Mouse (Mus musculus): ENCODE measurements around the gene Cabp7.

Cabp7 gene

DNA sequence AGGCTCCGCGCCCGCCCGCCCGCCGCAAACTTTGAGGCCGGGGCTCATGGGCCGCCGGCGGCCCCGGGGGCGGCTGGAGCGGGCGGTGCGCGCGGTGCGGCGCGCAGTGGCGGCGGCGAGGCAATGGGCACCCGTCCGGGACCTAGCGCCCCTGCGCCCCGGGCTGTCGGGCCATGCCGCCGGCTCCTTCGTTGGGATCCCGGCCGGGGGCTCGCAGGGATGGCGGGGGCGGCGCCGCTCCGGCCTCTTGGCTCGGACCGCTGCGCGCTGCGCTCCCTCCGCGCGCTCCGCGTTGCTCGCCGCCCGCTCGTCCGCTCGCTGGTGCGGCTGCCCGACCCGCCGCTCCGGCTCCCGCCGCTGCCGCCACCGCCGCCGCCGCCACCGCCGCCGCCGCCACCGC lies at the start of gene Cabp7:
Gene Cabp7, minus strand, starts transcription at position 46 of the 400 bp plus-strand sequence.
- no peak for DNase-seq

DNA sequence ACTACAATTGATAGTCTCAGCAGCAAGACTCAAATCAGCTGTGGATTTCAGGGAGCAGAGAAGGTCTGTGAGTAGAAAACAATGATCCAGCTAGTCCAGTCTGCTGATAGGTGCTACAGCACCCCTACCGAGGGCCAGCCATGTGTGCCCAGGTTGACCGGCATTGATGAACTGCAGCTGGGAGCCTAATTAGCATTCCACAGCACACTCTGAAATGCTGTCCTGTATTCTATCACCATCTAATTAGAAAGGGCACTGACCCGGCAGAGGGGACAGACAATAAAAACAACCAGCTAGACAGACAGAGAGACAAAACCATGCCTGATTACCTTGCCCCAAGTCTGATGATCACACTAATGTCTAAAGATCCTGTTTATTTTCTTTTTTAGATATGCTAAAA lies 46.4 kb upstream of the Cabp7 start:
- DNase-seq, result no peak

DNA sequence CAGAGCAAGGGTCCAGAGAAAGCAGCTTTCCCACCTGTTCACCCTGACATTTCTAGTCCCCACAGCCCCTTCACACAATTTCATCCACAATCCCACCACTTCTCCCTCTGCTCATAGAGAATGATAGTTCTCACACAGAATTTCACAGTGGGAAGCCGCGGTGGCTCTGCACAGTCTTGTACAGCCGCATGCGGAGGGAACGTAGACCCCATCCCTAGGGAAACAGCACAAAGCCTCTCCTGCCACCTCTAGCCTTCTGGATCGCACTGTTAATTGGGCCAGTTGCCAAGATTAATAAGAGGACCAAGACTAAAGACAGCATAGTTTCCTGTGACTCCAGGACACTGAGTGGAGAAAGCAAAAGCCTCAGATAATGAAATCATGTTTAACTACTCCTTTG lies 45.0 kb upstream of the Cabp7 start:
- no peak for DNase-seq

DNA sequence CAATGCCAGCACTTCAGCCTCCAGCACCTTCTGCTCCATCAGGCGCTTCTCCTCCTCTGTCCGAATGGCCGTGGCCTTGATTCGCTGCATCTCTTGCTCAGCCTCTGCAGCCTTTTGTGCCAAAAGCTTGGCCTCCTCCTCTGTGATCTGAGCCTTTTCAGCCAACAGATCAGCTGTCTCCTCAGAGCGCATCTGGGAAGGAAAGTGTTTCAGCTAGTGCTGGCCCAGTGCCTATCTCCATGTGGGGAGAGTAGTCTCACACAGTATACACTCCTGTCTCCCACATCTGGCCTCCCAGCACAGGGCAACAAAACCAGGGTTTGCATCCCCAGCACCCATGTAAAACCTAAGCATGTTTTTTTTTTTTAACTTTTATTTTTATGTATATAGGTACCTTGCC lies 43.1 kb upstream of the Cabp7 start:
- no peak for DNase-seq

DNA sequence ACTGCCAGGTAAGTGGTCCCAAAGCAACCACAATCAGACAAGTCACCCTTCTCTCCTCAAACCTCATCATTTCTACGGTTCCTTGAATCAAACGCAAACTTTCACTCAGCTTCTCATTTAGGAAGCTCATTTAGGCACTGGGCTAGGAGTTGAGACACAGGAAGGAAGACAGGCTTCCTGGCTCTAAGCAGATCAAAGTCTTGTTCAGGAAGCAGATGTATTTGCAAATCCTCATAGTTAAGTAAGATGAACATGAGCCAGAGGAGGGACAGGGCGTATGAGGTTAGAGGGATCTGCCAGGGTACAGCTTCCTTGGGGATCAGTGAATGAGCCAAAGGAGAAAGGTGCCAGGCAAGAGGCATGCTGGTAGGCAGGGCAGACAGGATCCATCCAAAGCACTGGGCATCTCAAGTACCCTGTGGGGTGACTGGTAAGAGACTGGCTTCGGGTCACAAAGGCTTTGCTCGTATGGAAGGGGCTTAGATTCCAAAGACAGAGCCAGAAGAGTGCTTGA lies 38.1 kb upstream of the Cabp7 start:
- DNase-seq, result peak; percentile 7

DNA sequence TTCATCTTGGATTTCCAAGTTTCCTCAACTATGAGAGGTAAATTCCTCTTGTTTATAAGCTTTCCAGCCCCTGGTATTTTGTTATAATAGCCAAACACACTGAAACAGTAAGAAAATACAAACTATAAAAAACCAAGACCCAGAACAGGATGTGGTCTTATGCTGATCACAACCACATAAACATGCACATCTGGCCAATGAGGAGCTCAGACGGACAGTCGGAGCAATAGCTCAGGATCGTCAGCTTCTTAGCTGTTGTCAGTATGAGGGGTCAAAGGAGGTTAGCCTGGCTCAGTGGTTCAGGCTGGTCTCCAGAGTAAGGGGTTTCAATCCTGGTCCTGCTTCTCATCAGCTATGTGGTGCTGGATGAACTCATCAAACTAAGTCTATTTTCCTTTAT lies 36.5 kb upstream of the Cabp7 start:
- DNase-seq, result no peak

DNA sequence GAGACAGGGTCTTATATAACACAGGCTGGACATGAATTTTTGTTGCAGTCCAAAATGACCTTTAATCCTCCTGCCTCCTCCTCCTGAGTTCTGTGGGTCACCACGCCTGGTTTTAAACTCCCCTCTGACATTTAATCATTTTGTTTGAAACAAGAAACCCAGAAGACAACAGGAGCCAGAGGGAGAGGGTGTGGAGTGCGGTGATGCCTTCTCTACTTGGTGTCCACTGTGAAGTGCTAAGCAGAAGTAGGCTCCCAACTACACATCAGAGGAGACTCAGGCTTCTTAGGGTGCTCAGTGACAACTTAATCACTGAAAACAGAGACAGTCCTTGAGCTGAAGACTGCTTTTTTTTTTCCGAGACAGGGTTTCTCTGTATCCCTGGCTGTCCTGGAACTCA lies 34.3 kb upstream of the Cabp7 start:
- DNase-seq, result no peak

DNA sequence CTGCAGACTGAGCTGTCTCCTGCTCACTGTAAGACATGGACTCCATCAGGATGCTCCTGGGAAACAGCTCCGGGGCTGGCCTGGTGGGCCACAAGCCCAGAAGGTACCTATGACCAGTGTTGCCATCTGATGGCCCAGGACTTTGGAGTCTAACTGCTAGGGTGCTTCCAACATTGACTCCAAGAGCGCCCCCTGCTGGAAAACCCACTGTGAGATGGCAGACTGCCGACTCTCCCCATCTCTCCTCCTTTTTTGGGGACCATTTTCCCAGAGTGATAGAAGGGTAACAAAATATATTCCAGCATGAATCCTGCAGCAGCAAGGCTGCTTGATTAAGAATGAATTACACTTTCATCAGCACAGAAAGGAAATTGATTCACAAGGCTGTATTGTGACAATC lies 26.3 kb upstream of the Cabp7 start:
- DNase-seq, result peak; percentile 79

DNA sequence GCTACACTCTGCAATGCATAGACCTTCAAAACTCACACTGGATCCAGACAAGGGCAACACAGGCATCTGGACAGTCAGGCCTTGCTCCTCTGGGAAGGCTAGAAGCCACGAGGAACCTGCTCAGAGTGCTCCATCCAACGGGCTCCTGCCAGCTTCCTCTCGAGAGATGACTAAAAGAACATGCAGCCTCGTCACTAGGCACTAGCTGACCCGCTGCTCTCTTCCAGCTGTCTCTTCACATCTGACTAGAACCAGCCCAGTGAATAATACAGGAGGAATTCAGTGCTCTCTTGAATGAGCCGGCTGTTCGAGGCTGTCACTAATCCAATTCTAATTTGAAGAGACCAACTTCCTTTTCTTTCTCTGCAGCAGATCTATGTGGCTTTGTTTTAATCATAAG lies 25.2 kb upstream of the Cabp7 start:
- no peak for DNase-seq

DNA sequence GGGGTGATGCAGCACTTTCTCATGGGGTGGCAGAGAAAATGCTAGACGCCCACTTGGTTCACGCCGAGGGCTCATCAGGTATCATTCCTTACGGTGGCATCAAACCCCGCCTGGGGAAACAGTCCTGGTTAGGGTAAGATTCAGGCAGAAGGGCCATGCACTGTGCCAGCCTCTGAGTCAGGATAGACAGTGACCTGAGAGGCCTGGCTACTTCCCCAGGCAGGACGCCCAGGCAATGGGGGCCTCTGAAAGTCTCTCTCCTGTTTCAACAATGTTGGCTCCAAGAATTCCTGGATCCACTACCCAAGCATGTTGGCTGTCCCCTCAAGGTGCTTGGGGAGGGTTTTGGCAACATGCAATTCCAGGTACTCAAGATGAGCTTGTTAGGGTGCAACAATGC lies 23.3 kb upstream of the Cabp7 start:
- DNase-seq, result no peak

DNA sequence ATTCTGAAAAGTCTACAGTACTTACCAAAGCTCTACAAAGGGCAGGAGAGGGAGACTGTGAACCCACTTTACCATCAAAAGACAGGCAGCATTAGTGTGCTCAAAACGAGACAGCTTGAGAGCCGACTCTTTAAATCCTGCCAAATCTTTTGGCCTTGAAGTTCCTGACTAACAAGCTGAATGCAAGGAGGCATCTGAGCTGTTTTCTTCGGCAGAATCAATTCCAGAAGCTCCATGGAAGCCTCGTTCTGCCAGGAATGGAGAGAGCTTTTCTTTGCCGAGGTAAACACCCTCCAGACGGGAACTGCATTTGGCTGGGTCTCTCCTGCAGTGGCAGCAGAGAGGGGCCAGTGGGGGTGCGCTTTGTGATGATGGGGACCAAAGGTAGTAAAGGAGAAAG lies 22.7 kb upstream of the Cabp7 start:
- no peak for DNase-seq

DNA sequence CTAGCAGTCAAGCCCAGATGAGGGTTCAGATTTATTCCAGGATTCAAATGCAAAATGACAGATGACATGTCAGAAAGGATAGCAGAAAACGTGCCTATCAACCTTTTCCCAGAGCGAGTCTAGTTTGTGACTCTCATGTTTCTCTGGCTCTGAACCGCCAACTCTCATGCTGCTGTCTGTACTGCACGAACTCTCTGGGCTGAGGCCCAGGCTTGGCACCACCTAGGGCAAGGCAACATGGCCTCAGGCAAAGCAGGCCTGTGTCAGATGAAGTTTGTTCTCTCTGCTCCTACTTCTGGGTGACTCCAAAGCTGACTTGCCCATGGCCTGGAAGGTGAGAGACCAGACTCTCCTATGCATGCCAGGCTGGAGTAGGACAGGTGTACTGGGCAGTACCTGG lies 21.8 kb upstream of the Cabp7 start:
- no peak for DNase-seq

DNA sequence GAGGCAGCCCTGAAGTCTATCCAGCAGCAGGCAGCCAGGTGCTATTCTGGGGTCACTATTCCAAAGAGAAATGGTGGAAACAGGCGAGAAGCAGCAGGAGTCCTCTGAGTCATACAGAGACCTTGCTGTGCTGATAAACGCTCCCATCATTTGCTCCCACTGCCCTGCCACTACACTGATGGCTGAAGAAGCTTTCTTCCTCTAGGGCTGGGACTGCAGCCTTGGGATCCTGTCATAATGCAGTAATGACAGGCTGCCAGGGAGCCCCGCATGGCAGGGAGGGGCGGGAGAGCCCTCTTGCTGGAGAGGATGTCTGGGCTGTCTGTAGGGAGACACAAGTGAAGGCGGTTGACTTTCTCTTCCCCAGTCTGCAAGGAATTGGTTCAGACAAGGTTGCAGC lies 17.9 kb upstream of the Cabp7 start:
- no peak for DNase-seq

DNA sequence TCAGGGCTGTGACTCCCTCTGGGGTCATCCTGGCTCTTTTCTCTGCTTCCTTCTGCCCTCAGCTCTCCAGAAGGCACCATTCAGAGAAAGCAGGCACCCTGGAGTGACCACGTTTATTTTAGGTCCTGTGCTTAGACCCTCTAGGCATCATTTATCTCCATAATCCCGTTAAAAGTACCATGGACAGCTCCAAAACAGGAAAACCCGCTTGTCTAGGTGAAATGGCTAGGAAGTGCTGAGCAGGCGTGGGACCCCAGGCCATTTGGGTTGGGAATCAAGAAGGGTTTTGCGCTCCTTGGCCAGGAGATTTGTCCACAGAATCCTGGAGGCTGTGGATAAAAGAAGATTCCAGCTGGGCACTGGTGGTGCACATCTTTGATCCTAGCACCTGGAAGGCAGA lies 17.1 kb upstream of the Cabp7 start:
- no peak for DNase-seq

DNA sequence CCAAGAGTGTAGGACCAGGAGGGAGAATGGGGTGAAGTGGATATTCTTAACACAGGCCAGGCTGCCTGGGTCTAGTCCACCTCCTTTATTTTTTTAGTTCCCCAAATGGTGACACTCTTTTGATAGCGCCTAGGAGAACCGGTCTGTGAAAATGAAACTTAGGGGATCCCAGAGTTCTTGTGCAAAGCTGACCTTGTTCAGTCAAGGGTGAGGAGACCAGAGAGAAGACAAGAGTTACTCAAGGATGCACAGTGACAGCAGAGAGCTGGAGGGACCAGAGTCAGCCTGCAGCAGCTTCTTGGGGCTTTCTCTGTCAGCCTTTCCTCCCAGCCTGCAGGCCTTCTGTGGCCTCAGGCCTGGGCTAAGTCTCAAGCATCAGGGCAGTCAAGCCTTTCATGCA lies 15.9 kb upstream of the Cabp7 start:
- DNase-seq, result no peak

DNA sequence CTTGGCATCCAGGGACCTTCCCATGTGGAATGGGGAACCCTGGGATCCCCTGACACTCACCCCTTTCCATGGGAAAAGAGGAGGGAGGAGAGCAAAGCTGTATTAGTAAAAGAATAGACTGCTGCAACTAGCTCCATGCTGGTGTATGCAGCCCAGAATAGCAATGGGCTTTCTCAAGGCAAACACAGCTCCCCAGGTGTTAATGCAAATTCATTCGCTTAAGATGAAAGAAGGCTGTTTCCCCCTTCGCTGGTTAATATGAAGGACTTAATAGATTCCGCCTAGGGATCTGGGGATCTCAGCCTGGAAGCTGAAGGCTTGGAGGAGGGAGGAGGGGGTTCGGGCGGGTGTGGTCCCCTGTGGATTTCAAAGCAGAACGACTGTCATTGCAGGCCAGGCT lies 15.4 kb upstream of the Cabp7 start:
- DNase-seq, result no peak

DNA sequence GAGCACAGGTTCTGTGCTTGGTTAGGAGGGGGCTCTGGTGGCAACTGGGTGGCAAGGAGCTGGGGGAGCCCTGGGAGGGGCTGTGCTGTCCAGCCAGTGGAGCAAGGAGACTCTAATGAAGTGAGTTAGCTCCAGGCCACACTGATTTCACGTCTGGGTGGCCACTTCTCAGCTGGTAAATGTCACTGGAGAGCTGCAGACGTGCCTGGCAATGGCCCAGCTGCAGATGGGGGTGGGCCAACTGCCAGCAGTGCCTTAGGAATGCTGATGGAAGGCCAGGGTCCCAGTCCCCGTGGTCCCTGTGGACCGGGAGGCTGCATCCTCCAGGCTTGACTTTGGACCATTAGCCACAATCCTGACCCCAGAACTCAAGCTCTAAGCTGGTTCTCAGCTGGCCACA lies 13.9 kb upstream of the Cabp7 start:
- peak; percentile 31 for DNase-seq

DNA sequence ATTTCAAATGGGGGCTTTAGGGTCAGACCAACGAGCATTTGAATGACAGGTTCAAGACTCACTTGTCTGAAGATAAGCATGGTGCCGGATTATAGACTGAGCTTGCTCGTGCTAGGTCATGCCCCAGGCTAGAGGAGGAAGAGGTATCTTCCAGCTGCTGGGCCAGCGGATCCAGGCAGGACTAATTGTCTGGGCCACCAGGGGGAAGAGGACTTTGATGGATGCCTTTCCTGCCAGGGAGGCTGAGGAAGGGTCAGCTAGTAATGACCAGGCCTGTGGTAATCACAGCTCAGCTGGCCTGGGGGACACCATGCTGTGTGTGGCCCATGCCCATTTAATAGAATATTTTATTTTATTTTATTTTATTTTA lies 11.2 kb upstream of the Cabp7 start:
- no peak for DNase-seq

DNA sequence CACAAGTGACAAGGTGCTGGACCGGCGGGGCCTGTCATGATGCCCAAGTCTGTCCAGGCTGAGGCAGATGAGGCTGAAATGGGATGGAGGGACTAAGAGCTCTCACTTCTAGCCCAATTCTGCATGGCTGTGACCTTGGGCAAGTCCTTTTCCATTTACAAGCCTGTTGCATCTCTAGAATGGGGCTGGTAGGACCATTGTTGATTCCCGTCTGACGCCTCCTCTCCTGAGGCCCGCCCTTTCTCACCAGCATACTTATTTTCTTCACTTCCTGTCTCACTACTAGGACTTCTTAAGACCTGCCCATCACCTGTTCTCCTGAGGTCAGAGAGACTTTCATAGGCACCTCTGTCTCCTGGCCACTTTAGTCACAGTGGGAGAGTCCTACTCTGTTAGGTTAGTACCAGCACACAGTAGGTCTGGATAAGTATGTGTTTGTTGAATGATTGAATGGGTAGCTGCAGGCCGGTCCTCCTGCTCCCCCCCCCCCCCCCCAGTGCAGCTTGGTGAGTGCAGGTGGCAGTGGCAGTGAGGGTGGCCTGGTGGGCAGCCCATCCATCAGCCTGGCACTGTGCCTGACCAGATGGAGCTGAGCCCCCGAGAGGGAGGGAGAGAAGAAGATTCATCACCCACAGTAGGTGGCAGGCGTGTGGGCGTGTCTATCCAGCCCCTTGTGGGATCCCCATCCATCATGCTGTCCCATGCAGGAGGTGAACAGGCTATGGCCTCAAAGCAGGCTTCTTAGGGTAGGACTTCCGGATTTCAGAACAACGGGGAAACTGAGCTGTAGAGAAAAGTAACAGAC lies 10.6 kb upstream of the Cabp7 start:
- DNase-seq, result no peak

DNA sequence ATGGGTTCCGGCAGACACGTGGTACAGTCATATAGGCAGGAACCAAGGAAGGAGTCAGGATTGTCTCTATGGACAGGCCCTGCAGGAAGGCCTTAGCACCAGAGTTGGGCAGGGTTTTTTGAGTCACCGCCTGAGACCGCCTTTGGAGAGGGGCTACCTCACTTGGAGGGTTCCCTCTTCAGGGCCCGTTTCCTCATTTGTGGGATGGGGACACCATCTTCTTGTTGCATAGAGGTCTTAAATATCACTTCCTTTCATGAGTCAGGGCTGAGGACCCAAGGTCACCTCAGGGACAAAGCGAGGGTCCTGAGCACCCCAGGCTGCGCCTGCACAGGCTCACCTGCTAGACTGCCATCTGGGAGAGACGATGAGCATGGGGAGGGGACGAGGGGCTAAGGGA lies 9.9 kb upstream of the Cabp7 start:
- DNase-seq, result no peak

DNA sequence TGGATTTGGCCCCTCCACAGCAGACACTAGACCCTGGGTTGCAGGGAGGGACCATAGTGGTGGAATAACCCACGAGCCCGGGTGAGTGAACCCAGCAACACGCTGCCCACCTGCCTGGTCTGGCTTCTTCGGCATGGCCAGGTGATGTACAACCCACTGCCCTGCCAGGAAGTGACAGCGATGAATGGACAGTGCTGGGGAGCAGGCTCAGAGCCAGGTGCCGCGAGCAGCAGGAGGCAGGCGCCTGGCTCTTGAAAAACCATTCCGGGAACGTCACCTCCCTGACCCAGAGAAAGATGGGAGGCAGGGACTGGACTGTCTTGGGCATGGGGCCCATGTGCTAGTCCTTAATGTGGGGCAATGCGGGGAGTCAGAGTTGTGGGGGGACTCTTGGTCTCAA lies 8.3 kb upstream of the Cabp7 start:
- no peak for DNase-seq

DNA sequence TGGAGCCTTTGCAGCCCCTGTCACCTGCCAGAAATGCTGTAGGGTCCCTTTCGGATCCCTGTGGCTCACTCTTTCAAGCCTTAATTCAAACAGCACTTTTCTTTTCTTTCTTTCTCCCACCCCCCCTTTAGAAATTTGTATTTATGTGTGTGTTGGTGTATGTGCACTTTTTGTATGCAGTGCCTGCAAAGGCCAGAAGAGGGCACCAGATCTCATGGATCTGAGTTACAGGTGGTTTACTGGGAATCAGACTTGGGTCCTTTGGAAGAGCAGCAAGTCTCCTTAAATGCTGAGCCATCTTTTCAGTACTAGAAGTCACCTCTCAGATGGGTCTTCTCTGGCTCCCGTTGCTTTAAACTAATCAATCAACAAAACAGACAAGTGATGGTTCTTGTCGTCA lies 7.5 kb upstream of the Cabp7 start:
- DNase-seq, result no peak

DNA sequence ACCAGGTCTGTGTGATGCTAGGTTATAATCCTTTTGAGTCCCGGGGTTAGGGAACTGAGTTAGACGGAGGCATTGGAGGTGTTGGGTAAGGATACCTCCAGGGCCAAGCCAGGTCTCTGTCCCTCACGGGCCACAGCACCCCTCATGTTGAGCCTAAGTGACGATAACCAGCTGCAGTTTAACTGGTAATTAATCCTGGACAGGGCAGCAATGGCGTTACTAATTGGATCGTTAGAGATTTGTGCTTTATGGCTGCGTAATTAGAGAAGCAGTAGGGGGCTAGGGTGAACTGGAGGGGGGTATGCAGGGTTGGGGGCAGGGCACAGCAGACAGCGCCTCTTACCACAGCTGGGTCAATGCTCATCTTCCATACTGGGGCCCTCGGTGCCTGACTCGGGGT lies 6.3 kb upstream of the Cabp7 start:
- no peak for DNase-seq

DNA sequence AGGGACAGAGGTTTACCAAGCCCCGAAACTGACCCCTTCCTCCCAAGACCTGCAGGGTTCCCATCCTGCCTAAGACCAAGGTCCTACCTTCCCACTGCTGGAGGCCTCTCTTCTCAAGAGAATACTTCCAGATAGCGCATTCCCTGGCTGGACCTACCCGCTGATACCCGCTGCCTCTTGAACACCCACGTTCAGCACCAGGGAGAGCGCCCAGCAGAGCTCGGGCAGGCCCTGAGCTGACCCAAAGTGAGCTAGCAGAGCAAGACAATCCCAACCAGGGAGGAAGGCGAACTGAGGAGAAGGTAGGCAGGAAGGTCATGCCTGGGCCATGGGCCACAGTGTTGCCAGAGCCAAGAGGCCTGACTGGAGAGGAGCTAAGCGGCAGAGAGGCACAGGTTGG lies 3.7 kb upstream of the Cabp7 start:
- DNase-seq, result peak; percentile 83

DNA sequence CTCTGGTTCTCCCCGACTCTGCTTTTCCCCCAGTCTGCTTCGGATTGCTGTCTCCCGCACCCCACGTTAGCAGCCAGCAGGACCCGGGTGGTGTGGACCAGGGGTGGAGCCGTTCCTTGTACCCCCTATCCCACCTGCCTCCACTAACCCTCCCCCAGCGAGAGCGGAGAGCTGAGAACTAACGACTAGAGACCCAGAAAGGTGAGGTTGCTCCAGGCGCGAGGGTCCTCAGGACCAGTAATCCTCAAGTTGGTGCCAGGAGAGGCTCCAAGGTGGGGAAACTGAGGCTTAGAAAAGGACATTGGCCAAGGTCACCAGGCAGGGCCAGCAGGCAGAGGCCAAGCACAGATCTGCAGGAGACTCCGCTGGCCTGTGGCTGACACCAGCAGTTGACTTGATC lies 707 bp upstream of the Cabp7 start:
- no peak for DNase-seq

Data from lung, postnatal 14 days (tissue).